Mouse (Mus musculus) bone marrow macrophage, adult 2 months (primary cell): ENCODE measurements around the gene Cel.

ENCODE experiments used
- CTCF ChIP-seq: IDR thresholded peaks from 2 replicates; pipeline ENCODE4 v1.5.1; 2012; ENCODE audit warnings: low read depth, mild to moderate bottlenecking, low read length, moderate library complexity
- POLR2A ChIP-seq: IDR thresholded peaks from 2 replicates; pipeline ENCODE4 v1.6.1; 2012; ENCODE audit warnings: mild to moderate bottlenecking, low read depth, low read length, borderline replicate concordance

GRCm38 (mm10) chr2:28585043-28585571, 21.9 kb upstream of the Cel start:
- TF ChIP-seq CTCF (peak; percentile 100), POLR2A (no peak)
